Mouse (Mus musculus): ENCODE data around the gene Sox18.
A peak's percentile ranks its signal among the peaks of the same experiment; 100 is the strongest.

The Sox18 gene

DNA sequence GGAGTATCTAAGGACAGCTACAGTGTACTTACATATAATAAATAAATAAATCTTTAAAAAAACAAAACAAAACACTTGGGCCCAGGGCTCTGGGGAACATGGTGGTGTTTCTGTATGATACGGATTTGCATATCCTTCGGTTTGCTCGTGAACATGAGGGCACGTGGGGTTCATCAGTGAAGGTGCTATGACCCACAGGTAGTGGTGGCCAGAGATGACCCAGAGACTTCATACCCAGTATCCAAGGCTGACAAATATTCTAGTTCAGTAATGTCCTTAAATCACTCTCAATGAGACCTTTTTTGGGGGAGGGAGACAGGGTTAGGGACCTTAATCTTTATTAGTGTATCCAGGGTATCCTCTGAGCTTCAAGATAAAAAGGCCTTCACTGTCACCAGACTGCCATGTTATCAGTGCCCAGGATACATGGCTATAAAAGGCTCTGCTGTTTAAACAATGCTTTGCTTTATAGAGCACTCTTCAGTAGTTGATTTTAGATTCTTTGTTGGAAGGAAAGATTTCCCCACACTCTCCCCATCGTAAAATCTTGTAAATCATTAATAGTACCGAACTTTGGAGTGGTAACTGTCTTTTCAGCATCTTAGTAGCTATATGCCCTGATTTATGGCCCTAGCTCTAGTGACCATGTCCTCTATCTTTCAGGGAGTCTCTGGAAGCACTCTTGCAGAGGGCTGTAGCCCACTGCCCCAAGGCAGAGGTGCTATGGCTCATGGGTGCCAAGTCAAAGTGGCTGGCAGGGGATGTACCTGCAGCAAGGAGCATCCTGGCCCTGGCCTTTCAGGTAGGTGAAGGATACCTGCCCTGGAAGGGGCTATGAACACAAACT, 24.6 kb downstream of the Sox18 start:
- DNase-seq (ENCODE audit: low read depth, low spot score) = no peak

DNA sequence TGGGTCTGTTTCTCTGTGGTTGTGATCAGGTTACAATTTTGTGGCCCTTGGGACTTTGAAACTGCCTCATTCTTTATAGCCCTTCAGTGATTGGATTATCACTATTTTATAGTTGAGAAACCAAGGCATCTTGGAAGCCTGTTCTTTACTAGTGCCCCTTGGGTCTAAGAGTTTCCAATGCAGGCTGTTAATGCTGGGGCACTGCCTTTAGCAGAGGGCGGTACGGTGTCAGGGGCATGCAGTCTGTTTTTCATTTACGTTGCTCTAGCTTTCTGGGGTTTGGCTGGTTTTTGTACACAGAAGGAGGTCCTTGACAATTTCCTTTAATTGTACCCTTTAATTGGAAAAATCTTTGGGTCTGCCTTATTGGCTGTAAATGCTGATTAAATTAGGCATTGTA, 25.8 kb downstream of the Sox18 start:
- no peak for DNase-seq (ENCODE audit: low read depth, low spot score)

DNA sequence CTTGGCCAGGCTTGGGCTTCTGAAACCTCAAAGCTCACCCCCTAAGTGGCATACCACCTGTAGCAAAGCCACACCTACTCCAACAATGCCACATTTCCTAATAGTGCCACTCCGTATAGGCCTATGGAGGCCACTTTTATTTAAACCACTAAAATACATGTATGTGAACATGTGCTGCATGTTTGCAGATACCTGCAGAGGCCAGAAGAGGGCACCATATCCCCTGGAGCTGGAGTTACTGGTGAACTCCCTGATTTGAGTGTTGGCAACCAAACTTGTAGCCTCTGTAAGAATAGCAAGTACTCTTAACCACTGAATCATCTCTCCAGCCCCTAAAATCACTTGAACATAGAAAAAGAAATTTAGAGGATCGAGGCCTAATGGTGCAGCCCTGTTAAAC, 27.1 kb downstream of the Sox18 start:
- DNase-seq (ENCODE audit: low read depth, low spot score) = peak; percentile 69

DNA sequence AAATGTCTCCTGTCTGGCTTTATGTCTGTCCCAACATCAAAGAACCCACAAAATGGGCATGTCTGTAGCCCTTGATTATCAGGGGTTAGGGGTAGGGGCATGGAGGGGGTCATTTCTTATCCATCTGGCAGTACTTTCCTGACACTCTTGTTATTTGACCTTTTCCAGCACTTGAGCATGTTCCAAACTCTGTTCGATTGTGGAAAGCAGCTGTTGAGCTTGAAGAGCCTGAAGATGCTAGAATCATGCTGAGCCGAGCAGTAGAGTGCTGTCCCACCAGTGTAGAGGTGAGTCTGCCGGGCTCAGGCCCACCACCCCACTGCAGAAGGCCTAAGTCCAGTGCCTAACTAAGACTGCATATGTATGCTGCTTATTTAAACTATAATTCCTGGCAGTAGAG, 35.6 kb downstream of the Sox18 start:
- DNase-seq (ENCODE audit: low read depth, low spot score) = no peak

DNA sequence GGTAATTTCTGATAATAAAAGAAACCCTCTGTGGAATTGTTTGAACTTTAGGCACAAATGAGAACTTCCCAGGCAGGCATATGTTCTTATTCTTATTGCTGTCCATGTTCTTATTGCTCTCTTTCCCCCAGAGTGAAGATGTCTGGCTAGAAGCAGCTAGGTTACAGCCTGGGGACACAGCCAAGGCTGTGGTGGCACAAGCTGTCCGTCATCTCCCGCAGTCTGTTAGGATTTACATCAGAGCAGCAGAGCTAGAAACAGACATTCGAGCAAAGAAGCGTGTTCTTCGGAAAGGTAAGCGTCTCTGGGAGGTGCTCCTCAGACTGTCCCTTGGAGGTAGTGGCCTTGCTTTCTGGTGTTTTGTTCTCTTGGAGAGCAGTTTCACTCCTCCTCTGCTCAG, 38.8 kb downstream of the Sox18 start:
- DNase-seq (ENCODE audit: low read depth, low spot score) = no peak

DNA sequence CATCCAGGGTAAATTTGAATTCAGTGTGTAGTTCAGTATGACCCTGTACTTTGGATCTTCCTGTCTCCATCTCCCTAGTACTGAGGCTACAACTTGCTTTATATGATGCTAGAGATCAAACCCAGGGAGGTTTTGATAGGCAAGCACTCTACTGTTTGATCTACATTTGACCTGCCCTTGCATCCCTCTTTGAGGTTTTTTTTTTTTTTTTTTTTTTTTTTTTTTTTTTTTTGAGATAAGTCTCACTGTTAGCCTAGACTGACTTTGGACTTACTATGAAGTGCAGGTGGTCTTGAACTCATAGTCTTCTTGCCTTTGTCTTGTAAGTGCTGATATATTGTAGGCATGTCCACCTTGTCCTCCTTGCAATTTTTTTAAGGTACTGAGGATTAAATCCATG, 43.0 kb downstream of the Sox18 start:
- no peak for DNase-seq (ENCODE audit: low read depth, low spot score)

DNA sequence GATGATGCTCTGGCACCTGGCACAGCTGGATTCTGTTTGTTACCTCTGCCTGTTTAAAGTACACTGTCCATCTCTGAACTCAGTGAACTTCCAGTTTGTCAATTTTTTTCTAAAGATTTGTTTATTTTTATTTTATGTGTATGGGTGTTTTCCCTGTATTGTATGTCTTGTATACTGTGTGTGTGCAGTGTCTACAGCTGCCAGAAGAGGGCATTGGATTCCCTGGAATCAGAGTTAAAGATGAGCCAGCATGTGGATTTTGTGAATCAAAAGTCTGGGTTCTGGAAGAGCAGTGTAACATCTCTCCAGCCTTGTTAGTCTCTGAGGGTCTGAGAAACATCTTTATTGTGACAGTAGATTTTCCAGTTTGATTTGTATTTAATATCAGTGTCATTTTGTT, 48.0 kb downstream of the Sox18 start:
- DNase-seq (ENCODE audit: low read depth, low spot score) = peak; percentile 19

All from ES-CJ7 (cell line).